Mouse (Mus musculus): ENCODE measurements around the gene Nav2. TPM values are rescaled to one million over a fixed set of nuclear protein-coding genes. Genes with fewer than 3 reads are reported as not detected.

Nav2 gene
- polyA plus RNA-seq, 1 experiment from 2014 or later = 28.1 TPM

GRCm38 (mm10) chr7:48893093-48893492 lies 15.4 kb upstream of the Nav2 start:
- no peak overlapping the region for H3K27ac ChIP-seq (ENCODE audit: poor library complexity, severe bottlenecking)
- no peaks in the 10 kb centered on the region for H3K9me3 ChIP-seq (replicated peaks)
- peaks cover 53% of the 10 kb centered on the region for H3K4me1 ChIP-seq (replicated peaks)
- H3K4me3 ChIP-seq = no peak overlapping the region
- H3K27me3 ChIP-seq (replicated peaks) = no peaks in the 10 kb centered on the region
- H3K36me3 ChIP-seq = no peaks in the 10 kb centered on the region
- H3K9ac ChIP-seq = no peak overlapping the region
- WGBS = 87% methylated on average over 7 of the region's 7 CpGs
- H3K4me2 ChIP-seq = no peak overlapping the region
- ATAC-seq (ENCODE audit: insufficient number of reproducible peaks, low FRiP score) = no peak

- H3K4me1 ChIP-seq (replicated peaks) = peaks cover 55% of the 10 kb centered on the region
Measured at GRCm38 (mm10) chr7:48894152-48894551, 14.4 kb upstream of the Nav2 start.

GRCm38 (mm10) chr7:48894763-48895162 lies 13.8 kb upstream of the Nav2 start:
- Histone ChIP-seq H3K4me1 (replicated peaks) (peaks cover 61% of the 10 kb centered on the region), H3K9me3 (replicated peaks) (no peaks in the 10 kb centered on the region), H3K27ac (ENCODE audit: poor library complexity, severe bottlenecking) (peak overlapping the region; percentile 79), H3K9ac (0 out of 2 replicates have a peak overlapping the region, but pooled peaks have one; percentile 2), H3K4me3 (no peak overlapping the region), H3K27me3 (replicated peaks) (no peaks in the 10 kb centered on the region), H3K36me3 (no peaks in the 10 kb centered on the region), H3K4me2 (no peak overlapping the region)
- ATAC-seq (ENCODE audit: insufficient number of reproducible peaks, low FRiP score) = no peak
- WGBS = 67% methylated on average over 6 of the region's 6 CpGs

More at GRCm38 (mm10) chr7:48894152-48894551, 14.4 kb upstream of the Nav2 start:
- H3K36me3 ChIP-seq = no peaks in the 10 kb centered on the region
- H3K27me3 ChIP-seq (replicated peaks) = no peaks in the 10 kb centered on the region
- no peak overlapping the region for H3K4me3 ChIP-seq
- H3K9me3 ChIP-seq (replicated peaks) = no peaks in the 10 kb centered on the region
- no peak for ATAC-seq (ENCODE audit: insufficient number of reproducible peaks, low FRiP score)
- no peak overlapping the region for H3K27ac ChIP-seq (ENCODE audit: poor library complexity, severe bottlenecking)
- H3K9ac ChIP-seq = no peak overlapping the region
- no peak overlapping the region for H3K4me2 ChIP-seq
- 2% methylated on average over 6 of the region's 6 CpGs for WGBS

GRCm38 (mm10) chr7:48895475-48895874 lies 13.0 kb upstream of the Nav2 start:
- Histone ChIP-seq H3K36me3 (no peaks in the 10 kb centered on the region), H3K27me3 (replicated peaks) (no peaks in the 10 kb centered on the region), H3K4me3 (no peak overlapping the region), H3K27ac (ENCODE audit: poor library complexity, severe bottlenecking) (peak overlapping the region; percentile 79), H3K9ac (0 out of 2 replicates have a peak overlapping the region, but pooled peaks have one; percentile 23), H3K9me3 (replicated peaks) (no peaks in the 10 kb centered on the region), H3K4me1 (replicated peaks) (peaks cover 68% of the 10 kb centered on the region), H3K4me2 (peak overlapping the region; percentile 3; the same call in 1 of the 2 replicates)
- no peak for ATAC-seq (ENCODE audit: insufficient number of reproducible peaks, low FRiP score)
- WGBS = 47% methylated on average over 4 of the region's 4 CpGs

GRCm38 (mm10) chr7:48896051-48896450 lies 12.5 kb upstream of the Nav2 start:
- Histone ChIP-seq H3K4me1 (replicated peaks) (peaks cover 73% of the 10 kb centered on the region), H3K4me2 (peak overlapping the region; percentile 3; the same call in 1 of the 2 replicates), H3K9ac (no peak overlapping the region)

GRCm38 (mm10) chr7:48897539-48898163 lies 10.9 kb upstream of the Nav2 start:
- Histone ChIP-seq H3K4me3 (no peak overlapping the region), H3K27ac (ENCODE audit: poor library complexity, severe bottlenecking) (0 out of 2 replicates have a peak overlapping the region, but pooled peaks have one; percentile 23), H3K36me3 (no peaks in the 10 kb centered on the region), H3K4me2 (no peak overlapping the region), H3K4me1 (replicated peaks) (peaks cover 71% of the 10 kb centered on the region), H3K9me3 (replicated peaks) (no peaks in the 10 kb centered on the region), H3K27me3 (replicated peaks) (no peaks in the 10 kb centered on the region), H3K9ac (no peak overlapping the region)
- 72% methylated on average over 24 of the region's 24 CpGs for WGBS
- ATAC-seq (ENCODE audit: insufficient number of reproducible peaks, low FRiP score) = no peak

More at GRCm38 (mm10) chr7:48896051-48896450, 12.5 kb upstream of the Nav2 start:
- ATAC-seq (ENCODE audit: insufficient number of reproducible peaks, low FRiP score) = 0 out of 2 replicates have a peak, but pooled peaks have one; percentile 53
- no peak overlapping the region for H3K4me3 ChIP-seq
- no peaks in the 10 kb centered on the region for H3K36me3 ChIP-seq
- peak overlapping the region; percentile 79 for H3K27ac ChIP-seq (ENCODE audit: poor library complexity, severe bottlenecking)
- no peaks in the 10 kb centered on the region for H3K9me3 ChIP-seq (replicated peaks)
- WGBS = 24% methylated on average over 4 of the region's 4 CpGs
- no peaks in the 10 kb centered on the region for H3K27me3 ChIP-seq (replicated peaks)

- Histone ChIP-seq H3K9ac (no peak overlapping the region), H3K36me3 (no peaks in the 10 kb centered on the region), H3K27me3 (replicated peaks) (no peaks in the 10 kb centered on the region), H3K27ac (ENCODE audit: poor library complexity, severe bottlenecking) (peak overlapping the region; percentile 44; the same call in 1 of the 2 replicates), H3K9me3 (replicated peaks) (no peaks in the 10 kb centered on the region), H3K4me1 (replicated peaks) (peaks cover 78% of the 10 kb centered on the region), H3K4me2 (no peak overlapping the region), H3K4me3 (no peak overlapping the region)
- 55% methylated on average over 9 of the region's 9 CpGs for whole genome bisulfite sequencing
- ATAC-seq (ENCODE audit: insufficient number of reproducible peaks, low FRiP score) = no peak
Measured at GRCm38 (mm10) chr7:48898416-48898815, 10.1 kb upstream of the Nav2 start.

GRCm38 (mm10) chr7:48900408-48901167 lies 7.9 kb upstream of the Nav2 start:
- H3K4me2 ChIP-seq = no peak overlapping the region
- ATAC-seq (ENCODE audit: insufficient number of reproducible peaks, low FRiP score) = no peak
- no peak overlapping the region for H3K4me3 ChIP-seq
- no peak overlapping the region for H3K27ac ChIP-seq (ENCODE audit: poor library complexity, severe bottlenecking)
- H3K4me1 ChIP-seq (replicated peaks) = peaks cover 70% of the 10 kb centered on the region
- H3K9ac ChIP-seq = no peak overlapping the region
- H3K36me3 ChIP-seq = no peaks in the 10 kb centered on the region
- no peaks in the 10 kb centered on the region for H3K9me3 ChIP-seq (replicated peaks)
- no peaks in the 10 kb centered on the region for H3K27me3 ChIP-seq (replicated peaks)
- WGBS = 67% methylated on average over 8 of the region's 8 CpGs

GRCm38 (mm10) chr7:48902454-48902853 lies 6.1 kb upstream of the Nav2 start:
- Histone ChIP-seq H3K27me3 (replicated peaks) (no peaks in the 10 kb centered on the region), H3K27ac (ENCODE audit: poor library complexity, severe bottlenecking) (no peak overlapping the region), H3K4me3 (no peak overlapping the region), H3K9ac (no peak overlapping the region), H3K36me3 (no peaks in the 10 kb centered on the region), H3K4me2 (no peak overlapping the region), H3K9me3 (replicated peaks) (no peaks in the 10 kb centered on the region), H3K4me1 (replicated peaks) (peaks cover 53% of the 10 kb centered on the region)
- 35% methylated on average over 2 of the region's 2 CpGs for WGBS
- ATAC-seq (ENCODE audit: insufficient number of reproducible peaks, low FRiP score) = no peak

GRCm38 (mm10) chr7:48909342-48909671 lies 791 bp downstream of the Nav2 start:
- Histone ChIP-seq H3K9me3 (replicated peaks) (no peaks in the 10 kb centered on the region), H3K27me3 (replicated peaks) (no peaks in the 10 kb centered on the region), H3K9ac (no peak overlapping the region), H3K4me1 (replicated peaks) (peaks cover 7% of the 10 kb centered on the region), H3K4me3 (no peak overlapping the region), H3K36me3 (no peaks in the 10 kb centered on the region), H3K4me2 (no peak overlapping the region), H3K27ac (ENCODE audit: poor library complexity, severe bottlenecking) (no peak overlapping the region)
- WGBS = 63% methylated on average over 4 of the region's 4 CpGs
- ATAC-seq (ENCODE audit: insufficient number of reproducible peaks, low FRiP score) = no peak

GRCm38 (mm10) chr7:48910282-48910681 lies 1.8 kb downstream of the Nav2 start:
- Histone ChIP-seq H3K4me2 (no peak overlapping the region), H3K36me3 (no peaks in the 10 kb centered on the region), H3K4me3 (no peak overlapping the region), H3K9ac (no peak overlapping the region), H3K4me1 (replicated peaks) (peaks cover 7% of the 10 kb centered on the region), H3K27ac (ENCODE audit: poor library complexity, severe bottlenecking) (no peak overlapping the region), H3K9me3 (replicated peaks) (no peaks in the 10 kb centered on the region), H3K27me3 (replicated peaks) (no peaks in the 10 kb centered on the region)
- no peak for ATAC-seq (ENCODE audit: insufficient number of reproducible peaks, low FRiP score)
- 78% methylated on average over 6 of the region's 6 CpGs for WGBS
